Mouse (Mus musculus) c-Kit-positive CD71-positive TER-119-positive erythroid progenitor cells, embryonic 14.5 days (primary cell): ENCODE measurements around the gene Armc2.

Source experiments
- DNase-seq: peaks from one replicate; pipeline ENCODE4 v3.0.0-alpha.2; 2013; ENCODE audit warnings: low spot score

The Armc2 gene

DNA sequence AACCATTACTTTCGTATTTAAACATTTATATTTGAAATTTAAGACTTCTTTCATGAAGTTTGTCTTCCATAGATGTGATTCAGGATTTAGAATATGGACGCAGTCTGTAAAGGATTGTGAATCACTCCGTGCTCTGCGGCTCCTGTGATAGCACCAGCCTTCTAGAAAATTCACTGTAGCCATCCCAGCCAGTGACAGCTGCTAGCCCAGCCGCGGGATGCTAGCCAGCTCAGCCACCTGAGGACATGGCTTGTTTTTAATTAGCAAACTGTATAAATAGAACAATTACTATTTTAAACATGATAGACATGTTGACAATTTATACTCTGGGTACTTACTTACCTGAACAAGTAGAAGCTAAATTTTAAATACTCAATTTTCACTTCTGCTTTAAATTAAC lies 116.4 kb downstream of the Armc2 start:
- DNase-seq = no peak

DNA sequence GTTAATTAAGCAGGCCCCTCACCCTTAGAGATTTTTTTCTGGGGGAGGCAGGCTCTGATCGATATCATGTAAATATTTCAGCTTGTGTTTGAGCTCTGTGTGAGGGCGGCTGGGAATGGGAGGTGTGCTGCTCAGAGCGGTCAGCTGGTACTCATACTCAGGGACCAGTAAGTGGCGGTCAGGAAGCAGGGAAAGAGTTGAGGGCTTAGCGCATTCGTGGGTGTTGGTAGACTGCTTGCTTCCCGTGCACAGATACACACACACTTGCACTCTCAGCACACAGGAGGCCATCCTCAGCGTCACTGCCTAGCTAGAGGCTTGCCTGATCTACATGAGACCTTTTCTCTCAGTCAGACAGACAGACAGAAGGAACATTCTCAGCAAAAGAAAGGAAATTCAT lies 116.8 kb downstream of the Armc2 start:
- DNase-seq = no peak

DNA sequence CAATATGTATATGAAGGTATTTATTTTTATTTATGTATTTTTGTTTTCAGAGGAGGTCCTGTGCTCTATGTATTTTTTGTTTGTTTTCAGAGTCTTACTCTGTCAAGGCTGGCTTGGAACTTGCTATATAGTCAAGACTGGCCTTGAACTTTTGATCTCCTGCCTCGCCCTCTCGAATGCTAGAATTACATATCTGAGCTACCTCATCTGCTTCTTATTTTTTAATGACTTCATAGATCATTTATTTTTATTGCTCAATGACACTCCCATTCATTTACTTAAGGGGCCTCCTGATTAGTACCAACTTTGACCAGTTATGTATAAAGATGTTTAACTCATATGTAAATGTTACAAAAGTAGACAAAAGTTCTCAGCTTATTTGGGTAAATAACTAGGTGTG lies 121.4 kb downstream of the Armc2 start:
- no peak for DNase-seq

DNA sequence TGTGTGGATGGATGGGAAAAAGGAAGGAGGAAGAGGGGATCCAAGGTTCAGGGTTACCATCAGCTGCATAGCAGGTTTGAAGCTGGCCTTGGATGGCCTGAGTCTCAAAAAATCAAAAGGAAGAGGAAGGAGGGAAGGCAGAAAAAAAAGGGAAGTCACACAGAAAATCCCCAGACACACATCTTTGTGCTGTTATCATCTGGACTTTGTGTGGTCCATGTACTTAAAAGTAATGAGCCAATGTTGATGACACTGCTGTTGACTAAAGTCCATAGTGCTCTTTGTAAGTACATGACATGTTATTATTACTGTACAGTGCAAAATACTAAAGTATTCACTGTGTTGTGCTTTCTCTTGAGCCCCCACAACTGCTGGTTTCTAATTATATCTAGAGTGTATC lies 121.8 kb downstream of the Armc2 start:
- no peak for DNase-seq

DNA sequence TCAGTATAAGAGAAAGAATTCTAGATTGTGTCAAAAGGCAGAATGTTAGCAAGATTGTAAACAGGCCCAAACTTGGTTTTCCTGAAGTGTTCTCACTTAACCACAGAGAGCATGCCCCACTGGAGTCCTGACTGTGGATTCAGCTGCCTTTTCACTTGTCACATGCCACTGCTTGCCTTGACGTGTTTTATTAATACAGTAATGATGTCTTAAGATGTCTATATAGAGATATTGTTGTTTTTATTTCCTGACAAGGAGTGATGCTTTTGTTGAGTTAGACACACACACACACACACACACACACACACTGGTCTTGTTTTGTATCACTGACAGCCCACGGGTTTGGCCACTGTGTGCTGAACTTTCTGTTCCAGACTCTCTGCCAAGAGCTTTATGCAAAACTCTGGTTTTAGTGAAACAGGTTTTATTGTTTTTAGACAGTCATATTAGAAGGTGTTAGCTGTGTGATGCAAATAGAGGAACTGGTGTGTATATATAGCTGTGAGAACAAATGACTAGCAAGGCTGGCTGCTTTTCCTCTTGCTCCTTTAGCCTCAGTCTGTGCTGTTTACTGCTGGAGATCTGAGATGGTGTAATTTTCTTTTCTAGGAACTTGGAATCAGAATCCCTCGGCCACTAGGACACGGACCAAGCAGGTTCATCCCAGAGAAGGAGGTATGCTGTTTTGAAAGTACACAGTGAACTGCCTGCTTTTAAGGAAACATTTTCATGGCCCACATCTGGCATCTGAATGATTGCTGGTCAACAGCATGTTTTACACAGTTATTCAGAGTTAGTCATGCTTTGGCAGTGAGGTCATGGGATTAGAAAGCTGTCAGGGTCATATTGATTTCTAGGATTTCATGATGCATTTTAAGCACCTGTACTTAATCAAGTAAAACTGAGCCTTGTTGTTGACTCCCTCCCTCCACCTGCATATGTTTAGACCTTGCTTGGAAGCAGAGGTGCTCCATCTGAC lies 124.5 kb downstream of the Armc2 start:
- no peak for DNase-seq

DNA sequence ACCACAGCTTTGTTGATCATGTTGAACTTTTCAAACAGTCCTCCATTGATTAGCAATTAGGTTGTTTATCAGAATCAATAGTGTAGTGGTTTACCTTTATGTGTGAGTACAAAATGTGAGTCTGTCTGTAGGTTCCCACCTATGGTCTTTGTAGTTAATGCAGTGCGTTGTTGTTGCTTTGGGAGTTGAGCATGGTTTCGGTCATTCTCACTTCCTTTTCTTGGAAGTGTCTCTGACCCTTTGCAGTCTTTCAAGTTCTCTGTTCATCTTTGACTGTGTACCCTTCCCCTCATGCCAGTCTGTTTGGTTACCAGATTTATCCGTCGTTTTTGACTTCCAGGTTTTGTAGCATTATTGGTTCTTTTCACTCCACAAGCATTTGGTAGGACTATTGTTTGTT lies 126.9 kb downstream of the Armc2 start:
- DNase-seq = no peak

DNA sequence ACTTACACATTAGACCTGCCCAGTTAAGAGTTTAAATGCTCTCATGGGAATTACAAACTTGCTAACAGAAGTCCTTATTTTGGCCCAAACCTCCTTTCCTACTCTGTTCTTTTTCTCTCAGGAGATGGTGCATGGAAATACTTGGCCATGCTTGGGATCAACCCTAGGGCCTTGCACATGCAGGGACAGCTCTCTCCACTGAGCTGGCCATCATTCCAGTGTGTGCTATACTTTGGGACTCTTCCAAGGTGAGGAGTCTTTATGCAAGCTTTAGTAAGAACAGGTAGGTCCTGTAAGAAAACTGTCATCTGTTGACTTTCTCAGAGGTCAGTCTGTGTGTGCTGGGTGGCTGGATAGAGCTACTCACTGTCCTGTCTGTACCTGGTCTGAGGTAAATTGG lies 127.7 kb downstream of the Armc2 start:
- DNase-seq = no peak

DNA sequence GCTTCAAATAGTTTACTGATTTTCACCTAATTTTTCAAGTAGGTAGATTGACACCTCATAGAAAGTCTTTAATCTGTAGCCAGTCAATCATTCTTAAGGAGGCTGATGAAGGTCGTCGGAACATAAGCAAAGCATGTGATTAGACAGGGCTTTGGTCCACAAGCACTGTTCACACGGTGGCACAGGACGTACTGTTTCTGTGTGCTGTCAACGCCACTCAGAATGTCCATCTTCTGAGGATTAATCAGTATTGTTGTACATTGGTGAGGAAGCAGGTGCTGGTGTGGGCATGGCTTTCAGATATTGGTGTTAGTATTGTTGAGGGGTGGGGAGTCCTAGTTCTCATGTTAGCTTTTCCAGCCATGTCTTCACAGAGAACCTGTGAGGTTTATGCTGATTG lies 128.7 kb downstream of the Armc2 start:
- no peak for DNase-seq

DNA sequence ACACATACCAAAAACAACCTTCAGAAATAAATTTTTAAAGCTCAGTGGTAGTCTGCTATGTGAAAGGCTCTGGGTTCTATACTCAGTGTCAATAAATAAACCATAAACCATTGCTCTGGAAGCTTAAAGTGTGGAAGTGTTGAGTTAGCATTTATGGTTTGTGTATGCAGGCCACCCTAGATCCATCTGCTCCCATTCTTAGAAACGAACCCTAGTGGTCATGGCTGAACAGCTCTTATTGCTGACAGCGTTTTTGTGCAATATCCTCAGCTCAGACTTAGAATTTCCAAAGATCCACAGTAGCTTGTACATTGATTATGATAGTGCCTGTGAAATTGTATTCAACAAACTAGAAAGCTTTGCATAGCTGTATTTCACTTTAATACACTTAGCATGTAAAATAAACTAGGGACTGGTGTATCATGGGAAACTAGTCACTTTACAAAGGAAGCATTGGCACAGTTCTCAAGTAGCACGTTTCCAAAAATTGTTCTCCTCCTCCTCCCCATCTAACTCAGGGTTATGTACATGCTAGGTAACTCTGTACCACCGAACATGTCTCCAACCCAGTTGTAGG lies 129.8 kb downstream of the Armc2 start:
- DNase-seq = peak; percentile 57

DNA sequence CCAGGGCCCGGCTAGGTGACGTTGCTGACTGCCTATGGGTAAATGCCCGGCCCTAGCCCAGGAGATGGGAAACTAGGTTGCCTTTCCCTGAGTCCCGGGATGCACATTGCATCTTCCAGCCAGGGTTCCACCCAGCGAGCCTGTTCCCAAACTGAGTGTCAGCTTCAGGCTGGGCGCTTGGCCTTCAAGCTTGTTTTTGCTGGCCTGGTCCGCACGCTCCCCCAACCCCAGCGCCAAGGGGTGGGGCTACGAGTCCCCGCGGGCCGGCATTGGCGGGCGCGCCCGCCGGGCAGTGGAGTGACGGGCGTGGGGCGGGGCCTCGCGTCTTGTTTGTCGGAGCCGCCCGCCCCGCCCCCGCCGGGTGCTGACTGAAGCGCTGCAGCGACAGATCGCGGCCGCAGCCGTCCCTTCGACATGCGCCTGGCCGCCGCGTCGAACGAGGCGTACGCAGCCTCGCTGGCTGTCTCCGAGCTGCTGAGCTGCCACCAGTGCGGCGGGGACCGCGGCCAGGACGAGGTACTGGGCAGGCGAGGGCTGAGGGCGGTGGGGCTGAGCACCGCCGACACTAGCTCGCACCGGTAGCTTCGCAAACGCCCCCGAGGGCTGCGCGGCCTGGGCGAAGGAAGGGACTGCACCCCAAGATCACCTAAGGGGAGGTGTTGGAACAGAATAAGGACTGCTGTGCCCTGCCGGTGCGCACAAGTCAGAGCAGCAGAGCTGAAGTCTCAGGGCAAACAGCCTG lies 131.0 kb downstream of the Armc2 start:
- peak; percentile 93 for DNase-seq

DNA sequence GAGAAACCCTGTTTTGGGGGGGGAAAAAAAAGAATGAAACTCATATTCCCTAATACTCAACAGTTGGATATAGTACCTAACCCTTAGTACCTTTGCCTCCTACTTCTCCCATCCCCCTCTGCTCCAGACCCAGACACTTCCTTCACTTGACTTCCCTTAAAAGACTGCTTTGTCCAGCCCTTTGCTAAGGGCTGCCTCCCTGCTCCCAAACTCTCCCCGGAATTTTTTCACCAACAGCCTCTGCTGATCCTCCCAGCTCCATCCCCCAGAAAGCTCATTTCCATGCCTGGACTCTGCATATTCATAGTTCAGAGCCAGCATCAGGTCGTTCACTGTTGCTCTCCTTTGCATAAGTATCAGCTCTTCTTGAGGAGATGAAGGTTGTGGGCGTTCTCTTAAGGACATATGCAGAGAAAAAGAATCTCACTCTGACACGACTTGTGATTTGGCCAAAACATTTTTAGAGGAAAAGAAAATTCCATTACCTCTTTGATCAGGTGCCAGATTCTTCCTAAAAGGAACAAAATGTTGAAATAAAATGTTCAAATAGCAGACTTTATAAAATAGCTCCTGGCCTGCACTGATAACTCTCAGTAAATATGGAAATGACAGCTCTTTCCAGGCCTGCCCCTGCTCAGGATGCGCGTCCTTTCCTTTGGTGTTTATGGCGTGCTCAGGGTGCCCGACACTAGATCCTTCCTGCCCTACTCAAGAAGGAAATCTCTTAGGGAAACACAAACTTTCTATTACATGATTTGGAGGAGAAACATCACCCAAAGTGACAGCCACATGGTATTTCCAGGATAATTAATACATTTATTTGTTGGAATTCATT lies 134.3 kb downstream of the Armc2 start:
- DNase-seq = no peak

DNA sequence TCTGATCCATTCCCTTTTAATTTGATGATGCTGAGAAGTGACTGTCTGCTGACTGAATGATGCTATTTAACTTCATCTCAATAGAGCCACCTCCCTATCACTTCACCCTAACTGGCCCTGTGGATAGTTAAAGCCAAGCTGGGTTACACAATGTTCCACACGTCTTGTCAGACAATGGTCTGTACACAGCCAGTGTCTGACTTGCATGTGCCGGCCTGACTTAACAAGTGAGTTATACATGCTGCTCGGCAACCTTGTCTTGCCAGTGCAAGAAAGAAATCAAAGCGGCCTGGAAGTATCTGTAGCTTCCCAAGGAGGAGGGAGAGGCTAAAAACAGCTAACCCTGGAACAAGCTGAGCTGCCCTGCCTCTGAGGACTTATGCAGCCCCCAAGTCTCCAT lies 136.8 kb downstream of the Armc2 start:
- no peak for DNase-seq

DNA sequence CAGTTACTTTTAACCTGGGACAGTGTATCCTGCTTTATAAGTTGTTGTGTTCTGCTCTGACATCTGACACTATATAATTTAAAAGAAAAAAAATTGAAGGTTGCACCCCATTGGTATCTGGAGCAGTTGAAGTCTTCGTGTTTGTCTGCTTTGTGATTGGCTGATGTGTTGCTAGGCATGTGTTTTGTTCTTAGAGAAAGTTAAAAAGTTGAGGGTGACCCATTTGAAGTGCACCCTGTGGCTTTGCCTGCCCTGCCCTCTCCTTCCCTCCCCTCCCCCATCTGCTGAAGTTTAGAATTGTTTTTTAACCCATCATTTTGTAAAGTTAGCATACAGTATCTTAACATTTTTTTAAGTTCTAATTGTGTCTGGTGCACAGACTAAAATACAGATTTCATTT lies 137.5 kb downstream of the Armc2 start:
- DNase-seq = no peak

DNA sequence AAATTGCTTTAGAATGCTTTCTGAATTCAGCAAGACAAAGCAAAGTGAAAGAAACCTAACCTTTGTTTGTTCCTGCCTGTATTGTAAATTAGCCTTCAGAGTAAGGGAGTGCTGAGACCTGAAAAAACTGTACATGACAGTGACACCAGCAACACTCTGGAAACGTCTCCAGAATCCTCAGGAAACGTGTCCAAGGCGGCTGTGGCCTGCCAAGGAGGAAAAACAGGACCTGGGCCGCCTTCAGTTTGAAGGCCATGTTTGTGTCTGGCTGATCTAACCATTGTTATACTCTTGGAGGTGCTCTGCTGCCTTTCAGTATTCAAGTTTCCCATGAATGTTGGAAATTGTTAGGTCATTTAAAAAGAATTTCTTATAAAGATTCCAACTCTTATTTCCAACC lies 138.0 kb downstream of the Armc2 start:
- DNase-seq = no peak

DNA sequence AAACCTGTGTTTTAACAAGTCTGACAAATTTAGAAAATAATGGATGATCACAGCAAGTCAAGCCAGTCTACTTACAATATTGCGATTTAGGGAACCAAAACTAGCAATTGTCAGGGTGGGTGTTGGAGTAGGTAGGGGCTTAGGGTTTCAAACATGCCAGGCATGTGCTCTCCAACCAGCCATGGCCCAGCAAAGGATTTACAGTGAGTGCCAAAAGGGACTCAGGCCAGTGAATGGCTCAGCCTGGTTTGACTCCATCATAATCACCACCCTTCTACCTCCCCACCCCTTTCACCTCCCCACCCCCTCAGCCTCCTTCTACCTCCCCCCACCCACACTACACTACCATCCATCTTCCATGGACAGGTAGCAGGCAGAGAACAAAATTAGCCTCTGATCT lies 138.6 kb downstream of the Armc2 start:
- DNase-seq = no peak

DNA sequence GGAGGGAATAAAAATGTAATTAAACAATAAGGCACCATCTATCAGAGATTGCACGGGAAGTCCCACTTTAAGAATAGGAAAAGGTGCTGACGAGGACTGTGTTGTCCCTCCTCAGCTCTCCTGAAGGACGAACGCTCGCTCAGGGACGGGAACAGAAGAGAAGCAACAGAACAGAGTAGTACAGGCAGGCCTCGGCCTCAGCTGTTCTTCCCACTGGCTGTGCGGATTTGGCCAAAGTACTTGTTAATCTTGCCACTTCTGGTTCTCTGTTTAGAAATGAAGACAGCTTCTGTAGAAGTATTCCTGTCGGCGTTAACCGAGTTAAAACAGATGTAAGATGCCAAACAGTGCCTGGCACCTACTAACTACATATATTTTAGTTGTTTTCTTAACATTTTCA lies 139.9 kb downstream of the Armc2 start:
- DNase-seq = no peak

DNA sequence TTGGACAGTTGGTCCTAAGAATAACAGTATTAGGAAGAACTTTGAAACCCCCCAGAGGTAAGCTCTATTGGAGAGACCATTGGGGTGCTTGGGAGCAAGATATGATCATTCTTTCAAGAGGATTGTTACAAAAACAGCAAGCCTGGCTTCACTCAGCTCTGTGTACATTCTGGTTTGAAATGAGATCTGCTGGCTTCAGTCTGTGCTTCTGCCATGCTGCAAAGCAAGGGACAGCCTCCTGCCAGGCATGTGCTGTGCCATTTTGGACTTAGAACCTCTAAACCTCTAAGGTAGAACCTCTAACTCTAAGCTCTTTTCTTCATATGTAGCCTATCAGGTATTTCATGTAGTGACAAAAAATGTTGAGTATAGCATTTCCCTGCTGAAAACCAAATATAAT lies 142.6 kb downstream of the Armc2 start:
- DNase-seq = no peak

DNA sequence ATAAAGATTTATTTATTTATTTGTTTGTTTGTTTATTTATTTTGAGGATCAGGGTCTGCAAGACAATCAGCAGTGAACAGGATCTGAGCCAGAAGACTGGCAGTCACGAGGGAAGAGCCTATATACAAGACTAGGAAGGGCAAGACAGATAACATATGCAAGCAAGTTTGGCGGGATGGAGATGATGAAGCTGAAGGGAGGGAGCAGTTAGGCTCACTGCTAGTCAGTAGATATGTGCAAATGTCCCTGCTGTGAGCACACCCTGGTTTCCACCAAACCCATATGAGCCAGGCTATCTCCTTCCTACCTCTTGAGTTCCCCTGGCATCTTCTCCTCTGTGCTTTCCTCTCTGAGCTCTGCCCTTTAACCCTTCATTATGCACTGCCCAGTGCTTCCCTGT lies 146.7 kb downstream of the Armc2 start:
- DNase-seq = no peak

DNA sequence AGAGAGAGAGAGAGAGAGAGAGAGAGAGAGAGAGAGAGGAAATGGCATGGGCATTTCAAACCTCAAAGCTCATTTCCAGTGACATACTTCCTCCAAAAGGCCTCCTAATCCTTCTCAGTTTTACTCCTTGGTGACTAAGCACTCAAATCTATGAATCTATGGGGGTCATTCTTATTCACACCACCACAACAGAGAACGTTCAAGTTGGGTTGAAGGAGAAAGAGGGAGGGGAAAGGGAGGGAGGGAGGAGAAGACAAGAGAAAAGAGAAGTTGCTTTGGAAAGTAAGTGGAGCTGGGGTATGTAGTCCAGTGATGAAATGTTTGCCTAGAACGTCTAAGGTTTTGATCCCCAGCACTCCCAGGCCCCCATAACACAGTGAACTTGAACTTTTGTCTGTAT lies 148.1 kb downstream of the Armc2 start:
- DNase-seq = no peak

DNA sequence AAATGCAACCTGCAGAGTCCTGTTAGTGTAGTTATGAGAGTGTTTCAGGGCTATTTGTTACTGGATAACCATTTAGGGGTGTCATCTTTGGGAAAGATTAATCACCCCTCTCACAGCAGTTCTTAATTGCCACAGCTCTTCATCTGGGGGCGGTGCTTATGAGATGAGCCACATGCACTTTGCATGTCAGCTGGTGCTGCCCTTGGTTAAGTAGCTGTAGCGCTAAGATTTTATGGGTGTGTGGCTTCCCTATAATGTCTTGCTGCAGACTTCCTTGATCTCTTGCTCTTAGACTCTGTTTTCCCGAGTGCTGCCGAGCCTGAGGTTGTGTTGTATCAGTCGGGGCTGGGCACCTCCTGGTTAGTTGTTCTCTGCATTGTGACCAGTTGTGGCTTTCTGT lies 150.3 kb downstream of the Armc2 start:
- DNase-seq = no peak

DNA sequence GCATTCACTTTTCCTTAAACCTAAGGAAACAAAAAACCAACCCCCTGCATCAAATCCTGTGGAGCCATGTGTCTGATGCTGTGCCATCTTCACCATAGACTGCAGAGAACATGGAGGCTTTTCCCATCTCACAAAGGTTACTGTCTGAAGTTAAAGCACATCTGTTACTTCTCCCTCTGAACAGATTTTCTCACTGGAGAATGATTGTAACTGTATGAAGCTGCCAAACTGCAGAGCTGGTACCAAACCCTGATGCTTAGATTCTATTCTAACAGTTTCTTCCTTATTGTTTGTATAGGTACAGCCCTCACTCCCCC lies 151.4 kb downstream of the Armc2 start:
- DNase-seq = no peak

DNA sequence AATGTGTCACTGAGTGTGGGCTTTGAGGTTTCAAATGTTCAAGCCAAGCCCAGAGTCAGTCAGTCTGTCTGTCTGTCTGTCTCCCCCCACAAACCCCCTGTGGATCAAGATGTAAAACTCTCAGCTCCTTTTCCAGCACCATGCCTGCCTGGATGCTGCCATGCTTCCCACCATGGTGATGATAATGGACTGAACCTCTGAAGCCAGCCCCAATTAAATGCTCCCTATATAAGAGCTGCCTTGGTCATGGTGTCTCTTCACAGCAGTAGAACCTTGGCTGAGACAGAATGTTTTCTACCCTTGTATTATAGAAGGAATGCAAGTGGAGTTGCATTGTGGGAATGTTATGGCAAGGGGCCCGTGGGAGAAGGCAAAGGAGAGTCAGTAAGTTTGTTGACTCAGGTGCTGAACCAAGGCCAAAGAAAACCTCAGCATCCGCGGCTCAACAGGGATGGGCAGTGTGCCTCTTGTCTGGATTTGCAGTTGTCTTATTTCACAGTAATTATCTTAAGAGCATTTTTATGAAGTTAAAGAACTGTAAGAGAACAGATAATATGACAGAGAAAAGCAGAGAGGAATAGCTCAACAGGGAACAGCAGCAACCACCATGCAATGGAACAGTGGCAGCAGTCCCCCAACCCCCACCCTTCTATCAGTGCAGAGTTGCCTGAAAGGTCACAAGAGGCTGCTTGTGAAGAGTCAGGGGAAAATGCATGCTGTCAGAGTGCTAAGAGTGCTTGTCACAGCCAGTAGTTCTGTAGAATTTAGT lies 152.0 kb downstream of the Armc2 start:
- DNase-seq = no peak
